Comparison of ENCODE assay signal across 15 mouse cellular contexts in the genomic region with DNA sequence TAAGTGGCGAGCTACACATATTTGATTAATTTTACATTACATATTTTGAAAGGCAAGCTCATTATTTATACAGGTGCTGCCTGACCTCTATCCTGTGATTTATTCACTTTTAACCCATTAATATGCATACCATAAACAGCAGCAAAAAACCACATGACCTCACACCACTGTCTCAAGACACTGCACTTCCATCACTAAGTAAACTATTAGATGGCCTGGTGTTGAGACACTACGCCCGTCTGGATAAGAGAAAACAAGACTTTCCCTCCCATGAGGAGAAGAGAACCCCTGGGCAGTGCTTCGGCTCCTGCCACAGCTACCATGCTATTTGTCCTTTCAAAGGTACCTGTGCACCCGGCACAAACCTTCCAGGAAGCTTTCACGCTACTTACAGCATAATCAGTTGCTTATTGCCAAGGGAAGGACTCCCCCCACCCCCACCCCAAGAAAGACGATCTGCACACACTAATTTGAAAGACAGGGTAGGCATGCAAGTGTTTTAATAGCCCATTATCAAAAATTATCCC.
DNase-seq lines count a peak whose midpoint lies in the region; ATAC-seq and TF ChIP-seq lines count a peak whose summit lies in the region.
"Had no signal": no experiment of that assay in that cellular context is flagged by ENCODE, and none has a peak within 500 bp of the region (broad histone marks: within the 10 kb centered on the region; RNA-seq: fewer than 3 reads in every experiment).

No protein-coding gene starts in this region.

- DNase-seq in heart, adult 11 months = peak; percentile 69
- no peak for DNase-seq in heart, adult 18-20 months
- peak; percentile 53 for DNase-seq in kidney, adult 2 months
- no peak for DNase-seq in kidney, adult 11 months
- no peak for DNase-seq in neural tube, embryonic 10.5 days (ENCODE audit: extremely low spot score, low spot score)
- DNase-seq in stomach, postnatal 0 days (ENCODE audit: low spot score) = no peak
- DNase-seq in spleen, adult 18-20 months = no peak
- DNase-seq: cerebellum, postnatal 14 days; gastrocnemius, postnatal 25 days; lung, adult 2 months; lung, postnatal 4 days had no signal

- no peaks in the 10 kb centered on the region for H3K9me3 ChIP-seq in neural tube, embryonic 12.5 days
- no peaks in the 10 kb centered on the region for H3K9me3 ChIP-seq in stomach, postnatal 0 days (ENCODE audit: control insufficient read depth, low read length)

- peaks cover 29% of the 10 kb centered on the region for H3K4me1 ChIP-seq in kidney, adult 2 months (ENCODE audit: control insufficient read depth, insufficient read depth, low read length)
- H3K4me1 ChIP-seq in neural tube, embryonic 12.5 days = peaks cover 22% of the 10 kb centered on the region
- H3K4me1 ChIP-seq in stomach, postnatal 0 days (replicated peaks; ENCODE audit: control insufficient read depth, insufficient read depth) = peaks cover 8% of the 10 kb centered on the region; the same call in 1 of the 2 replicates

- H3K36me3 ChIP-seq in kidney, adult 2 months (ENCODE audit: control insufficient read depth, insufficient read depth, low read length) = no peaks in the 10 kb centered on the region
- no peaks in the 10 kb centered on the region for H3K36me3 ChIP-seq in neural tube, embryonic 12.5 days
- H3K36me3 ChIP-seq in stomach, postnatal 0 days (ENCODE audit: control insufficient read depth, insufficient read depth, low read length) = no peaks in the 10 kb centered on the region

- TF ChIP-seq POLR2A in kidney, adult 2 months (IDR thresholded peaks at IDR 0.05; ENCODE audit: low read depth, low read length) = no peak

- H3K27me3 ChIP-seq in kidney, adult 2 months (replicated peaks; ENCODE audit: control insufficient read depth, insufficient read depth, low read length) = no peaks in the 10 kb centered on the region
- H3K27me3 ChIP-seq in neural tube, embryonic 12.5 days (replicated peaks) = no peaks in the 10 kb centered on the region
- no peaks in the 10 kb centered on the region for H3K27me3 ChIP-seq in stomach, postnatal 0 days (ENCODE audit: control insufficient read depth, insufficient read depth, low read length)
- H3K27me3 ChIP-seq: Patski had no signal

- no peak overlapping the region for H3K9ac ChIP-seq in neural tube, embryonic 12.5 days
- H3K9ac ChIP-seq in stomach, postnatal 0 days (ENCODE audit: low read length) = no peak overlapping the region

- 40% methylated on average over 7 of the region's 7 CpGs for WGBS in kidney, adult 2 months
- WGBS in neural tube, embryonic 12.5 days = 53% methylated on average over 7 of the region's 7 CpGs
- 70% methylated on average over 7 of the region's 7 CpGs for WGBS in stomach, postnatal 0 days

- H3K27ac ChIP-seq in kidney, adult 2 months (ENCODE audit: insufficient read depth, low read depth, low read length) = peak overlapping the region; percentile 81; the same call in 1 of the 2 replicates
- H3K27ac ChIP-seq in neural tube, embryonic 12.5 days = no peak overlapping the region
- 0 out of 2 replicates have a peak overlapping the region, but pooled peaks have one; percentile 8 for H3K27ac ChIP-seq in stomach, postnatal 0 days (replicated peaks)

- ATAC-seq in neural tube, embryonic 12.5 days (ENCODE audit: low FRiP score, low read depth) = peak; percentile 27; the same call in 1 of the 2 replicates
- no peak for ATAC-seq in stomach, postnatal 0 days (ENCODE audit: low FRiP score, low TSS enrichment)
- ATAC-seq: inflammation-experienced regulatory T-cells, adult 6 months; Patski had no signal

- no peak for TF ChIP-seq CTCF in kidney, adult 2 months (conservative IDR thresholded peaks at IDR 0.05; ENCODE audit: insufficient read depth, insufficient read length, low read depth, low read length)
- no peak for TF ChIP-seq CTCF in stomach, postnatal 0 days (IDR thresholded peaks at IDR 0.05; ENCODE audit: low read depth)

- H3K4me2 ChIP-seq in neural tube, embryonic 12.5 days (replicated peaks) = peak overlapping the region; percentile 28; the same call in 1 of the 2 replicates
- H3K4me2 ChIP-seq in stomach, postnatal 0 days (replicated peaks; ENCODE audit: low read depth) = no peak overlapping the region
- H3K4me2 ChIP-seq: midbrain, embryonic 11.5 days had no signal

- TF ChIP-seq EP300 in stomach, postnatal 0 days (optimal IDR thresholded peaks at IDR 0.05) = no peak

- no peak overlapping the region for H3K4me3 ChIP-seq in kidney, adult 2 months (ENCODE audit: insufficient read depth, low read depth, low read length)
- H3K4me3 ChIP-seq in neural tube, embryonic 12.5 days = no peak overlapping the region
- H3K4me3 ChIP-seq in stomach, postnatal 0 days (ENCODE audit: low read depth, low read length) = no peak overlapping the region

Comparison
In these comparisons a context has a peak if more than half of its experiments do, and no peak if none do; other contexts are left out.
1. DNase-seq: peak in heart, adult 11 months (single experiment) and kidney, adult 2 months (single experiment); none in heart, adult 18-20 months (0 of 2), kidney, adult 11 months (single experiment), neural tube, embryonic 10.5 days (single experiment), stomach, postnatal 0 days (single experiment) and spleen, adult 18-20 months (0 of 2).